Mouse (Mus musculus) spleen, adult 2 months (tissue): ENCODE measurements around the gene Hspb8. TPM values are rescaled to one million over a fixed set of nuclear protein-coding genes. Genes with fewer than 3 reads are reported as not detected.

Experiments
- DNase-seq, 2 experiments: peaks; one replicate each; pipeline versions ENCODE4 v3.0.0 to v3.0.0-alpha.2; 2012 to 2021; ENCODE audit warnings: low spot score in 2 of 2, low read depth in 1 of 2
- H3K27ac ChIP-seq: fragments of 200-500 bp; 2 replicates; pipeline ENCODE4 v1.5.1; 2012; ENCODE audit warnings: low read length, inconsistent platforms; ENCODE audit not compliant: insufficient read depth
- H3K27me3 ChIP-seq: fragments of 200-500 bp; 2 replicates; pipeline ENCODE4 v1.6.1; 2012; ENCODE audit warnings: mild to moderate bottlenecking, moderate library complexity, low read length, inconsistent platforms; ENCODE audit not compliant: control insufficient read depth, insufficient read depth
- H3K36me3 ChIP-seq: fragments of 200-500 bp; 2 replicates; pipeline ENCODE4 v1.6.1; 2012; ENCODE audit warnings: mild to moderate bottlenecking, low read length, inconsistent platforms; ENCODE audit not compliant: control insufficient read depth, insufficient read depth
- H3K4me1 ChIP-seq: fragments of 200-500 bp; 2 replicates; pipeline ENCODE4 v1.6.1; 2011; ENCODE audit warnings: inconsistent platforms; ENCODE audit not compliant: control insufficient read depth, insufficient read depth, insufficient read length
- H3K4me3 ChIP-seq: fragments of 200-500 bp; 2 replicates; pipeline ENCODE4 v1.5.1; 2011; ENCODE audit warnings: mild to moderate bottlenecking, inconsistent platforms; ENCODE audit not compliant: insufficient read depth, insufficient read length; ENCODE audit errors: extremely low read depth
- CTCF ChIP-seq: fragments of 200-500 bp; IDR thresholded peaks from 2 replicates; pipeline ENCODE4 v1.5.1; 2011; ENCODE audit warnings: mild to moderate bottlenecking, inconsistent platforms; ENCODE audit not compliant: insufficient read depth, insufficient read length, insufficient replicate concordance; ENCODE audit errors: extremely low read depth
- POLR2A ChIP-seq: fragments of 200-500 bp; IDR thresholded peaks from 2 replicates; pipeline ENCODE4 v1.6.1; 2011; ENCODE audit warnings: low read depth, low read length, inconsistent platforms
- WGBS: fragments of 180-500 bp; shearing (Covaris S2); methylation state at CpG from one replicate; pipeline ENCODE4 v1.1.7; 2018; 5-methylcytosine and 5-hydroxymethylcytosine counted together
- polyA plus RNA-seq: library from polyadenylated mRNA; depleted of rRNA; stranded (reverse); fragments of >200 nt; gene quantifications from 2 replicates; pipeline ENCODE4 v1.2.3, GENCODE M21; 2012; rRNA removed

The Hspb8 gene
- 2.6 and 4.2 TPM in 2 replicates for polyA plus RNA-seq

- Histone ChIP-seq H3K27me3 (no peaks in the 10 kb centered on the region), H3K4me1 (no peaks in the 10 kb centered on the region), H3K4me3 (no peak within 1 kb of the TSS), H3K36me3 (no peaks in the 10 kb centered on the region), H3K27ac (no peak within 1 kb of the TSS)
- TF ChIP-seq POLR2A (no peak), CTCF (no peak)
- DNase-seq: no peak
- 4% methylated on average over 20 of the region's 20 CpGs for WGBS
Measured at GRCm38 (mm10) chr5:116422699-116423201, at the start of gene Hspb8. TSS of gene Hspb8 (minus strand) at chr5:116422864.

- 78% methylated on average over 11 of the region's 11 CpGs for WGBS
- TF ChIP-seq CTCF (no peak), POLR2A (no peak)
- no peaks in the 10 kb centered on the region for H3K4me1 ChIP-seq
- no peak overlapping the region for H3K27ac ChIP-seq
- H3K27me3 ChIP-seq: no peaks in the 10 kb centered on the region
- DNase-seq: no peak
- no peaks in the 10 kb centered on the region for H3K36me3 ChIP-seq
- no peak overlapping the region for H3K4me3 ChIP-seq
Measured at GRCm38 (mm10) chr5:116461354-116462042, 38.8 kb upstream of the Hspb8 start.

- WGBS: 82% methylated on average over 2 of the region's 2 CpGs
- H3K4me3 ChIP-seq: no peak overlapping the region
- H3K36me3 ChIP-seq: no peaks in the 10 kb centered on the region
- no peaks in the 10 kb centered on the region for H3K27me3 ChIP-seq
- no peaks in the 10 kb centered on the region for H3K4me1 ChIP-seq
- DNase-seq: no peak
- no peak for TF ChIP-seq POLR2A
- TF ChIP-seq CTCF: no peak
- H3K27ac ChIP-seq: no peak overlapping the region
Measured at GRCm38 (mm10) chr5:116459970-116460369, 37.3 kb upstream of the Hspb8 start.

- Histone ChIP-seq H3K36me3 (no peaks in the 10 kb centered on the region), H3K27me3 (no peaks in the 10 kb centered on the region), H3K4me3 (no peak overlapping the region), H3K27ac (no peak overlapping the region), H3K4me1 (no peaks in the 10 kb centered on the region)
- WGBS: 89% methylated on average over 7 of the region's 7 CpGs
- TF ChIP-seq POLR2A (no peak), CTCF (no peak)
- no peak for DNase-seq
Measured at GRCm38 (mm10) chr5:116457791-116458190, 35.1 kb upstream of the Hspb8 start.

GRCm38 (mm10) chr5:116456796-116457515, 34.3 kb upstream of the Hspb8 start:
- Histone ChIP-seq H3K27me3 (no peaks in the 10 kb centered on the region), H3K4me3 (no peak overlapping the region), H3K27ac (no peak overlapping the region), H3K4me1 (no peaks in the 10 kb centered on the region), H3K36me3 (no peaks in the 10 kb centered on the region)
- DNase-seq: no peak
- no peak for TF ChIP-seq POLR2A
- no peak for TF ChIP-seq CTCF
- 43% methylated on average over 10 of the region's 10 CpGs for WGBS

GRCm38 (mm10) chr5:116453401-116453851, 30.8 kb upstream of the Hspb8 start:
- no peaks in the 10 kb centered on the region for H3K27me3 ChIP-seq
- TF ChIP-seq POLR2A: no peak
- no peaks in the 10 kb centered on the region for H3K4me1 ChIP-seq
- no peaks in the 10 kb centered on the region for H3K36me3 ChIP-seq
- H3K27ac ChIP-seq: no peak overlapping the region
- no peak overlapping the region for H3K4me3 ChIP-seq
- DNase-seq: no peak
- WGBS: 4% methylated on average over 27 of the region's 27 CpGs

- no peak for DNase-seq
- Histone ChIP-seq H3K4me1 (no peaks in the 10 kb centered on the region), H3K4me3 (no peak overlapping the region), H3K36me3 (no peaks in the 10 kb centered on the region), H3K27ac (no peak overlapping the region), H3K27me3 (no peaks in the 10 kb centered on the region)
- 89% methylated on average over 8 of the region's 8 CpGs for WGBS
- TF ChIP-seq CTCF: no peak
- TF ChIP-seq POLR2A: no peak
Measured at GRCm38 (mm10) chr5:116450901-116451300, 28.2 kb upstream of the Hspb8 start.
